Comparison of ENCODE assay signal across 9 mouse cellular contexts in the genomic region with DNA sequence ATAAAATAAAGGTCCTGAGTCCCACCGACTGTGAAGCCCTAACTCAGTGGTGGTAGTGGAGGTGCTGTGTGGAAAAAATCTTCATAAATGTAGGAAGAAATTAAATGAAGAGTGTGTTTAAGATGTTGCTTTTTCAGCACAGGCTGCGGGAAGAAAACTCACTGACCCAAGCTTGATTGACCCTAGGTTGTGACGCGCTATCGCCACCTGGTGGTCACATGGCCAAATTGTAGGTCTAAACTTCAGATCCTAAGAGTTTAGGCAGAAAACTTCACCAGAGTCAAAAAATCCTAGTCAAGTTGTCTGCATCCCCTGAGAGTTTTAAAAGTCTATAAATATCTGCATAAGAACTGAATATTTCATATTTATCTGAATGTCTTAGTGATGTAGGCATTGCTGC.
DNase-seq lines count a peak whose midpoint lies in the region; ATAC-seq and TF ChIP-seq lines count a peak whose summit lies in the region.
"Had no signal": no experiment of that assay in that cellular context is flagged by ENCODE, and none has a peak within 500 bp of the region (broad histone marks: within the 10 kb centered on the region; RNA-seq: fewer than 3 reads in every experiment).

No protein-coding gene starts in this region.

- TF ChIP-seq EP300 in CH12.LX (IDR thresholded peaks at IDR 0.05; ENCODE audit: low read length) (no peak), MEL (IDR thresholded peaks at IDR 0.05; ENCODE audit: low read depth in 1 of 2, low read length in 2 of 2) (no peak)

- no peaks in the 10 kb centered on the region for H3K27me3 ChIP-seq in intestine, embryonic 14.5 days (replicated peaks; ENCODE audit: control insufficient read depth, insufficient read depth, low read length)
- no peaks in the 10 kb centered on the region for H3K27me3 ChIP-seq in intestine, embryonic 15.5 days (replicated peaks)
- H3K27me3 ChIP-seq in CH12.LX (replicated peaks) (no peaks in the 10 kb centered on the region), MEL (ENCODE audit: control insufficient read depth in 1 of 2, insufficient read depth in 2 of 2, low read length in 2 of 2) (no peaks in the 10 kb centered on the region)
- no peaks in the 10 kb centered on the region for H3K27me3 ChIP-seq in embryonic facial prominence, embryonic 11.5 days (ENCODE audit: control insufficient read depth, insufficient read depth, low read length)
- H3K27me3 ChIP-seq in liver, embryonic 13.5 days = no peaks in the 10 kb centered on the region
- H3K27me3 ChIP-seq: limb, embryonic 13.5 days had no signal

- in situ Hi-C loops in CH12.LX (cut with MboI; ENCODE audit: low pct_ligation_motif_present, low pct_unique_long_range_greater_than_20kb, low sequenced_read_pairs) = no loop called here

- H3K9ac ChIP-seq in intestine, embryonic 14.5 days (ENCODE audit: low read length) = no peak overlapping the region
- H3K9ac ChIP-seq in intestine, embryonic 15.5 days = no peak overlapping the region
- H3K9ac ChIP-seq in CH12.LX (ENCODE audit: insufficient read depth, low read depth) = no peak overlapping the region
- H3K9ac ChIP-seq in MEL (ENCODE audit: control insufficient read depth, low read depth, low read length, poor library complexity, severe bottlenecking) = no peak overlapping the region
- H3K9ac ChIP-seq in embryonic facial prominence, embryonic 11.5 days (replicated peaks; ENCODE audit: low read length) = no peak overlapping the region
- H3K9ac ChIP-seq in liver, embryonic 13.5 days = no peak overlapping the region
- H3K9ac ChIP-seq: limb, embryonic 13.5 days had no signal

- dilution Hi-C loops in CH12.LX (cut with MboI; ENCODE audit: extremely low pct_ligation_motif_present, extremely low pct_unique_long_range_greater_than_20kb, low sequenced_read_pairs) = no loop called here

- TF ChIP-seq RAD21 in CH12.LX (IDR thresholded peaks at IDR 0.05; ENCODE audit: low read depth, low read length) (peak; percentile 19), MEL (IDR thresholded peaks at IDR 0.05; ENCODE audit: low read depth, low read length) (peak; percentile 42)

- TF ChIP-seq CTCF in CH12.LX (conservative IDR thresholded peaks at IDR 0.05 in 1 of 2, IDR thresholded peaks at IDR 0.05 in 1 of 2; ENCODE audit: low read depth in 2 of 2, low read length in 2 of 2) = peak in 1 of 2 experiments; percentile 50; a peak in 2 of 4 replicates
- peak; percentile 49 to 73 (median 56) for TF ChIP-seq CTCF in MEL (IDR thresholded peaks at IDR 0.05 in 2 of 3, conservative IDR thresholded peaks at IDR 0.05 in 1 of 3; ENCODE audit: control insufficient read depth in 1 of 3, insufficient read depth in 1 of 3, low read depth in 2 of 3, low read length in 3 of 3, poor library complexity in 1 of 3, severe bottlenecking in 1 of 3)

- no peaks in the 10 kb centered on the region for H3K79me2 ChIP-seq in CH12.LX (replicated peaks; ENCODE audit: control insufficient read depth, extremely low read depth, insufficient read depth, poor library complexity, severe bottlenecking)
- no peaks in the 10 kb centered on the region for H3K79me2 ChIP-seq in MEL (ENCODE audit: control insufficient read depth, insufficient read depth, low read length, poor library complexity)

- no peak overlapping the region for H3K4me3 ChIP-seq in intestine, embryonic 14.5 days (ENCODE audit: low read depth, low read length)
- no peak overlapping the region for H3K4me3 ChIP-seq in intestine, embryonic 15.5 days (replicated peaks)
- no peak overlapping the region for H3K4me3 ChIP-seq in CH12.LX (replicated peaks in 1 of 3; ENCODE audit: low read depth in 2 of 3, low read length in 2 of 3, poor library complexity in 1 of 3)
- no peak overlapping the region for H3K4me3 ChIP-seq in MEL (ENCODE audit: control insufficient read depth in 1 of 2, insufficient read depth in 1 of 2, low read depth in 2 of 2, low read length in 2 of 2)
- H3K4me3 ChIP-seq in embryonic facial prominence, embryonic 11.5 days (ENCODE audit: low read depth, low read length) = no peak overlapping the region
- no peak overlapping the region for H3K4me3 ChIP-seq in liver, embryonic 13.5 days (replicated peaks)
- H3K4me3 ChIP-seq: erythroblast, embryonic 14.5 days; limb, embryonic 13.5 days had no signal

- 17% methylated on average over 5 of the region's 5 CpGs for WGBS in intestine, embryonic 14.5 days
- 22% methylated on average over 5 of the region's 5 CpGs for WGBS in intestine, embryonic 15.5 days
- WGBS in embryonic facial prominence, embryonic 11.5 days = 16% methylated on average over 5 of the region's 5 CpGs
- WGBS in liver, embryonic 13.5 days (ENCODE audit: insufficient replicate concordance) = 15% methylated on average over 5 of the region's 5 CpGs

- peak; percentile 64 for DNase-seq in intestine, embryonic 14.5 days (ENCODE audit: low spot score)
- DNase-seq in CH12.LX (ENCODE audit: extremely low read depth) (peak; percentile 10), MEL (ENCODE audit: low read depth, low spot score) (peak; percentile 25)
- DNase-seq in embryonic facial prominence, embryonic 11.5 days (ENCODE audit: low spot score) = peak; percentile 83
- peak; percentile 3 for DNase-seq in liver, embryonic 13.5 days
- no peak for DNase-seq in ovary, postnatal 10 days (ENCODE audit: low spot score)

- no peaks in the 10 kb centered on the region for H3K9me3 ChIP-seq in intestine, embryonic 14.5 days (ENCODE audit: control insufficient read depth, low read length)
- no peaks in the 10 kb centered on the region for H3K9me3 ChIP-seq in intestine, embryonic 15.5 days
- H3K9me3 ChIP-seq in CH12.LX (replicated peaks; ENCODE audit: low read length) = peaks cover 73% of the 10 kb centered on the region
- no peaks in the 10 kb centered on the region for H3K9me3 ChIP-seq in MEL (replicated peaks; ENCODE audit: insufficient read depth, low read length)
- no peaks in the 10 kb centered on the region for H3K9me3 ChIP-seq in embryonic facial prominence, embryonic 11.5 days (replicated peaks; ENCODE audit: control insufficient read depth, low read length)
- H3K9me3 ChIP-seq in liver, embryonic 13.5 days (replicated peaks) = no peaks in the 10 kb centered on the region

- H3K4me2 ChIP-seq in intestine, embryonic 14.5 days (ENCODE audit: low read length) = no peak overlapping the region
- no peak overlapping the region for H3K4me2 ChIP-seq in intestine, embryonic 15.5 days (replicated peaks)
- H3K4me2 ChIP-seq in CH12.LX (ENCODE audit: insufficient read depth, low read depth, poor library complexity, severe bottlenecking) = no peak overlapping the region
- no peak overlapping the region for H3K4me2 ChIP-seq in embryonic facial prominence, embryonic 11.5 days (ENCODE audit: low read depth, low read length)
- H3K4me2 ChIP-seq in liver, embryonic 13.5 days = no peak overlapping the region
- H3K4me2 ChIP-seq: limb, embryonic 13.5 days had no signal

- H3K36me3 ChIP-seq in intestine, embryonic 14.5 days (ENCODE audit: control insufficient read depth, insufficient read depth, low read length) = no peaks in the 10 kb centered on the region
- H3K36me3 ChIP-seq in intestine, embryonic 15.5 days = no peaks in the 10 kb centered on the region
- H3K36me3 ChIP-seq in CH12.LX (replicated peaks in 1 of 2; ENCODE audit: control insufficient read depth in 1 of 2, insufficient read depth in 1 of 2, low read length in 1 of 2) = no peaks in the 10 kb centered on the region
- H3K36me3 ChIP-seq in MEL (ENCODE audit: control insufficient read depth in 1 of 2, insufficient read depth in 2 of 2, low read length in 2 of 2) = no peaks in the 10 kb centered on the region
- no peaks in the 10 kb centered on the region for H3K36me3 ChIP-seq in embryonic facial prominence, embryonic 11.5 days (replicated peaks; ENCODE audit: control insufficient read depth, insufficient read depth, low read depth, low read length)
- no peaks in the 10 kb centered on the region for H3K36me3 ChIP-seq in liver, embryonic 13.5 days
- H3K36me3 ChIP-seq: limb, embryonic 13.5 days had no signal

- TF ChIP-seq POLR2A in CH12.LX (IDR thresholded peaks at IDR 0.05; ENCODE audit: low read depth, low read length) = no peak
- TF ChIP-seq POLR2A in MEL (IDR thresholded peaks at IDR 0.05; ENCODE audit: control insufficient read depth in 1 of 2, insufficient read depth in 1 of 2, low read depth in 1 of 2, low read length in 2 of 2, poor library complexity in 1 of 2) = no peak

- ATAC-seq in intestine, embryonic 14.5 days (replicated peaks; ENCODE audit: low FRiP score, low TSS enrichment, low read depth) = no peak
- no peak for ATAC-seq in intestine, embryonic 15.5 days
- no peak for ATAC-seq in embryonic facial prominence, embryonic 11.5 days (replicated peaks; ENCODE audit: insufficient number of reproducible peaks, low FRiP score, low TSS enrichment, low read depth)
- no peak for ATAC-seq in liver, embryonic 13.5 days (ENCODE audit: low read depth)

- H3K27ac ChIP-seq in intestine, embryonic 14.5 days (ENCODE audit: low read depth) = no peak overlapping the region
- H3K27ac ChIP-seq in intestine, embryonic 15.5 days = no peak overlapping the region
- no peak overlapping the region for H3K27ac ChIP-seq in CH12.LX (ENCODE audit: insufficient read depth, low read depth)
- H3K27ac ChIP-seq in MEL (ENCODE audit: control insufficient read depth, low read depth, low read length) = no peak overlapping the region
- H3K27ac ChIP-seq in embryonic facial prominence, embryonic 11.5 days (replicated peaks; ENCODE audit: low read depth, low read length) = no peak overlapping the region
- H3K27ac ChIP-seq in liver, embryonic 13.5 days = no peak overlapping the region
- H3K27ac ChIP-seq: limb, embryonic 13.5 days had no signal

- no peaks in the 10 kb centered on the region for H3K4me1 ChIP-seq in intestine, embryonic 14.5 days (replicated peaks; ENCODE audit: control insufficient read depth, insufficient read depth, low read length)
- H3K4me1 ChIP-seq in intestine, embryonic 15.5 days (replicated peaks) = no peaks in the 10 kb centered on the region
- H3K4me1 ChIP-seq in CH12.LX (ENCODE audit: control insufficient read depth in 1 of 2, insufficient read depth in 2 of 2) (no peaks in the 10 kb centered on the region), MEL (ENCODE audit: control insufficient read depth in 1 of 2, insufficient read depth in 2 of 2, low read length in 2 of 2) (no peaks in the 10 kb centered on the region)
- no peaks in the 10 kb centered on the region for H3K4me1 ChIP-seq in embryonic facial prominence, embryonic 11.5 days (ENCODE audit: control insufficient read depth, insufficient read depth, low read length)
- no peaks in the 10 kb centered on the region for H3K4me1 ChIP-seq in liver, embryonic 13.5 days (replicated peaks)
- H3K4me1 ChIP-seq: limb, embryonic 13.5 days had no signal

TF ChIP-seq in CH12.LX, 34 proteins besides CTCF, POLR2A, EP300 and RAD21 (continues in another document):
- TF ChIP-seq ELF1 (IDR thresholded peaks at IDR 0.05; ENCODE audit: low read depth, low read length) = no peak
- no peak for TF ChIP-seq KAT2A (IDR thresholded peaks at IDR 0.05; ENCODE audit: insufficient replicate concordance, low read length)
- TF ChIP-seq HCFC1 (IDR thresholded peaks at IDR 0.05; ENCODE audit: low read depth, low read length) = no peak

TF ChIP-seq in MEL, 35 proteins besides CTCF, POLR2A, EP300 and RAD21 (continues in another document):
- TF ChIP-seq MYB (IDR thresholded peaks at IDR 0.05; ENCODE audit: low read depth, low read length) = no peak
- no peak for TF ChIP-seq MEF2A (IDR thresholded peaks at IDR 0.05; ENCODE audit: extremely low read depth, insufficient replicate concordance, low read depth, low read length, poor library complexity, severe bottlenecking)
- peak; percentile 57 for TF ChIP-seq SMC3 (IDR thresholded peaks at IDR 0.05; ENCODE audit: low read depth, low read length)
